Mouse (Mus musculus) layer of hippocampus, adult 8-10 months (tissue): ENCODE results near the gene Psmb10. TPM values are rescaled to one million over a fixed set of nuclear protein-coding genes. Genes with fewer than 3 reads are reported as not detected.

Source experiments
- DNase-seq, 2 experiments: peaks; one replicate each; pipeline ENCODE4 v3.0.0; 2022; ENCODE audit warnings: low spot score in 2 of 2
- total RNA-seq, 4 experiments: library from RNA; stranded (reverse); gene quantifications; 2 replicates each; pipeline ENCODE4 v1.2.4; 2022

The Psmb10 gene
- total RNA-seq, 4 experiments from 2014 or later: 59.9 to 90.3 (median 75.5) TPM

DNA sequence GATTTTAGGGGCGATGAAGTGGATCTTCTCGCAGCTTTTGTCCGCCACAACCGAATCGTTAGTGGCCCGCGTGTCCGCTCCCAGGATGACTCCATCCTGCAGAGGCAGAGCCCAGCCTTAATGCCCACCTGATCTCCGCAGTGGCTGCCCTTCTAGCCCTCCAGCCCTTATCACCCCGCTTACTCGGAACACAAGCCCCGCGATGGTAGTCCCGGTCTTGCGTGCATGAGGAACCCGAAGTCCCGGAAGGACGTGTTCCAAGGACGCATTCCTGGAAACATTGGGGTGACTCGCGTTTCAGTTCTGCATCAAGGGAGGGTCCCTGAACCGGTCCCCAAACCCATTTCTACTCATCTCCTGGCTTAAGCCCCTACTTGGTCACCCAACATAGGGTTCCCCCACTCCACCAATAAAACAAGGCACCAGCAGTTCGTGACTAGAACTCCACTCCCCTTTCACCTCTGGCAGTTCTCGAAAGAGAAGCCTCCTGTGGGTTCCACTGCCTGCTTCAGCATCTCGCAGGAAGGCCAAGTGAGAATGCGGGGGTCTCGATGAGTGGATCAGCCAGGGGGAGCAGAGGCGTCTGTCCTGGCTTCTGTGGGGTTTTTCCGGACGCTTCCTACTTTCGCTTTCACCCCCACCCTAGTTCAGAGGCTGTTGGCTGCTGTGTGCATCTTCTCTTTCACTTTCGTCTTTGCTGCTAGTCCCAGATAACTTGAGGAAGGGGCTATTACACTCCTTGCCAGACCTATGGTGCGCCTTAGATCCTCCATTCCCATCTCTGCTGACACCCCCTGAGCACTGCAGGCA, 543 bp downstream of the Psmb10 start:
- DNase-seq: no peak

DNA sequence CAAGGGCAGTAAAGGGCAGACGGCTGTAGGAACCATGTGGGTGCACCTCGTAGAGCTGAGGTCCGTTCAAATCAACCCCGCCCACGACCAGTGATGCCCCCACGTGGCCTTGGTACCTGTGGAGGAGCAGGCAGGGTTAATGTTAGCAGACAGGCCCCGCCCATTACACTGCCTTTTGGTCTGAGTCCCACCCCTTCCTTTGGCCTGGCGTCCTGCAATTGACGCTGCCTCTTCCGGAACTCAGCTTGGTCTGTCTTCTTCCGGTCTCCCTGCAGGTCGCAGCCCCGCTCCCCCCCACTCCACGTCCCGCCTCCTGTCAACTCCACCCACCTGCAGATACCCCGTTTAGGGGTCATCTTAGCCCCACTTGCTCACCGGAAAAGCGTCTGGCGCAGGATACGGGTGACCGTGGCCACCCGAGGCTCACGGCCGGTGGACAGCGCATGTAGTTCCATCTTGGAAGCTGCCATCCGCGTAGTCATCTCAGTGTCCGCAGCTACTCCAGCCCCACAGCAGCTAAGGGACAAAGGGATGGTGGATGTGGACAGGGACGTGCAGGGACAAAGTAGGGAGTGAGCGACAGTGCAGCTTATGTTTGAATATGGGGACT, 1.3 kb downstream of the Psmb10 start:
- DNase-seq: peak; percentile 85 to 86

DNA sequence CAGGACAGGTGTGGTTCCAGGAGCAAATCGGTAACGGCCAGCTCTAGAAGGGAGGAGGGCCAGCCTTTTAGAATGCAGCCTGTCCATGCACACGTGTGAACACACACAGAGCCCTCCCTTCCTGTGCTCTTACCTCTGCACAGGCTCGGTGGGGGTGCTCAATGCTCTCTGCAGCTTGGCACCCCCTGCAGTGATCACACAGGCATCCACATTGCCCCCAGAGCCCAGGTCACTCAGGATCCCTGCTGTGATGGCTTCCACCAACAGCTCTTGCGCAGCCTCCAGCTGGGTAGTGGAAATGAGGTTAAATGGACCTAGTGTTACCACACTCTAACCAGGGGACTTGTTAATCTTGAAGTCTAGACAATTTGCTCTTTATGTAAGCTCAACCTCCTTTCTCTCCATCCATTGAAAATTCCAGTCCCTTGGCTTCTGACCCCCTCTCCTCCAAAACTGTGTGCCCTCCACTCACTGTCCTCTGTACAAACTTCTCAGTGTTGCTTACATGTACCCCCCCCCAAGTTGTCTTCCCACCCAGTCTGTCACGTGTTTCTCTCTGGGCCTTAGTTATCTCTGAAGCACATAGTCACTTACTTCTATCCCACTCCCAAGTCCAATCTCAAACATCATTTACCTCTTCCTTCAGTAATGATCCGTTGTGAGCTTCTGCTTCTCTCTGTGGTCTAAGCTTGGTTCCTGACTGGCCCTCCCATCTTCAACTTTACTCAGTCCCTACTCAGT, 2.2 kb downstream of the Psmb10 start:
- no peak for DNase-seq

DNA sequence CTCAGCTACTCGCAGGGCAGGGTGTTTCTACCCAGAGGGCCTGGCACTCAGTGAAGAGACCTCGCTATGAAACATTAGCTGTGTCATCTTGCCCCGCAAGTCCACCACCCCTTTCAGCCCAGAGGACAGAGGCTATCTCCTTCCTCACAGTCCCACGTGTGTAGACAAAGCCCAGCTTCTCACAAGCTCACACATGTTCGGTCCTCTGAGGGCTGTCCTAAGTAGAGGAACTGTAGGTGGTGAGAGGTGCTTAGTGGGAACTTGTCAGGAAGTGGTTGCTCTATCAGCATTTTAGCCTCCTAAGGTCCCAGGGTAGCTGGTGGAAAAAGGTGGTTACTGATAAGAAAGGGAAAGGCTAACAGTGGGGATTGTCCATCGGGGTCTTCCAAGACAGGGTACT, 3.1 kb downstream of the Psmb10 start:
- DNase-seq: no peak

DNA sequence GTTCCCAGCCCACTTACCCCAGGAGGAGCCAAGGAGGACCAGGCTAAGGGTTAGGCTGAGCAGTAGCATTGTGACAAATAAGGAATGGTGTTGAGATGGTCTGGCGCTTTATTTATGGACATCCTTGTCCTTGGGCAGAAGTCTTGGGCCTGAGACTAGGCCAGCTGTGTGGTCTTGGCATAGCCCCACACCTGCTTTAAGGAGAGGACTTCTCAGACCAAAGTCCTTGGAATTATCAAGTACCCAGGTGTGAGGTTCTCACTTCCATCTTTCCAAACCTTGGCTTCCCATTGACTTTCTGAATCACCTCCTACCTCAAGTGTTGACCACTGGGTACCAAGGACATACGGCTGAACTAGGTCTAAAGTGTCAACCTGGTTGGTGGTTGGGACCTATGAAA, 4.5 kb downstream of the Psmb10 start, which contains the start of gene Ctrl:
Gene Ctrl, minus strand, starts transcription at position 101 of the 400 bp plus-strand sequence.
- no peak for DNase-seq

DNA sequence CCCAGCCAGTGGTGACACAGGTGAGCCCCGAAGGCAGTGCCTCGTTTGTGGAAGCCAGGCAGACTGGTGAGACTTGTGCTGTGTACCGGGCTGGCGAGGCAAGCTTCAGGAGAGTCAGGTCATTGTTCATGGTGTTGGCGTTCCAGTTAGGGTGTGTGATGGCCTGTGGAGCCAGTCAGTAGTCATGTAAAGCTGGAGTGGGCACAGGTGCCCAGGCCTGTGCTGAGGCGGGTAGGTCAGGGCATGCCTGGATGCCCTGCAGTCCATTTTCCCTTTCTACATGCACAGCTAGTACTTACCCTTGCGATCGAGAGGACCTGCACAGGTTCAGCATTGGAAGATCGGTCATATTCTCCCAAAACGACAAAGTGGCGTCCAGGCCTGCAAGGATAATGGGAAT, 5.7 kb downstream of the Psmb10 start:
- DNase-seq: no peak

DNA sequence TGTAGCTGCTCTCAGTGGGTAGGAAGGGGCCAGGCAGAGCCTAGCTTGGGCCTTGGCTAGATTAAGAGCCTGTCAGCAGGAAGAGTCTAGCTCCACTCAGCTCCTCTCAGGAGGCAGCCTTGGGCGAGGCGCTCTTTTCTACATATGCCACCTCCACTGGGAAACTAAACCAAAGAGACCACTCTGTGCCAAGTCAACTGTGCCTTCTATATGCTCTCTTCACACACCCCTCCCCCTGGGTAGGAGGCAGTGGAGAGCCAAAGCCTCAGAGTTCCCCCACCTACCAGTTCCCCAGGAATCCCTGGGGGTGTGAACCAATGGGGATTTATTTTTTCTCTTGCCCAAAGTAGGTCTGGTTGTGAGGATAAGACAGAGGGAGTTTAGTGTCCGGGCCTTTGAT, 7.0 kb downstream of the Psmb10 start:
- no peak for DNase-seq

DNA sequence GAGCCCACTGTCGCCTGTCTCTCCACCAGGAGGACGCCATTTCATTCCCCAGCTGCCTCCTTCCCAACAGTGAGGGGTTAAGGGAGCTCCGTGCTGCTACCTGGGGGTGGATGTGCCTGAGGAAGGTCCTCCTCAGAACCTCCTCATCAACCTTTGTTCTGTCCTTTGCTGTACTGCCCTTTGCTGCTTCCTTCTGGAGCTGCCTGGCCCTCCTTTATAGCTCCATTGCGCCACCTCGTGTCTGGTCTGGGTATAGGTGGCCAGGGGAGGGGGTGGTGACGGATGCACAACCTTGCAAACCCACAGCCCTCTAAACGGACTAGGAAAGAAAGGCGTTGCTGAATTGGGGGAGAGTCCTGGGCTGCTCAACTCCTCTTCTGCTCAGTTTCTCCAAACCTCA, 7.6 kb downstream of the Psmb10 start:
- peak in 1 of 2 experiments; percentile 74 for DNase-seq

DNA sequence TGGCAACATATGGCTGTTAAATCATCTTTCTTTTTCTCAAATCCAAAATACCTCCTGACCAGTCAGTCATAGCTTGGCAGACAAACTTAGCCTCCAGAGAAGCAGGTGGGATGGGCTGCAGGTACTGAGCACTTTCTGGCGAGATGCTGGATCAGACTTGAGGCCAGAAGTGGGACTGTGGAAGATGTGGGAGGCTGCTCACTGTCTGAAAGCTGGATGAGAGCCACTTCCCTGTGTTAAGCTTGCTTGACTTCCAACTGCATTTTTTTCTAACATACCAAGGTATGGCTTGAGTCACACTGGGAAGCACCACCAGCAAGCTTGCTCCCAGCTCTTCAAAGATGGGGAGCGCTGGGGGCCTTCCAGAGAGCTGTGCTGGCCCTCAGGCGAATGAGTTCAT, 13.1 kb downstream of the Psmb10 start:
- no peak for DNase-seq

DNA sequence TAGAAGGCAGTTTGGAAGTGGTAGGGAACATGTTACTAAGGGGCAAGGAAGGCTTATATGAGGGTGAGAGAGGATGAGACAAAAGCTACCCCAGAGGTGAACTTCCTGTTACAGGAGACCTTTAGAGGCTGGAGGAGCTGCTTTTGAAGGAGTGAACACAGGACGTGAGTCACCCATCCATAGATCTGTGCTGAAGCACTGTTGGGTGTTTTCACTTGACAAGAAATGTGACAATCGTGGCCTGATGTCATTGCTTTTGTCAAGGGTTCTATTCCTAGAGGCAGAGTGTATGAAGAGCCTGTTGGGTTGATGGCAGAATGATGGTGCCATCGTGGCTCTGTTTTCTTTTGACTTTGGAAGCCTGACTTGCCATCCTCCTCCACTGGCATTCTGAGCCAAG, 18.9 kb downstream of the Psmb10 start:
- no peak for DNase-seq

DNA sequence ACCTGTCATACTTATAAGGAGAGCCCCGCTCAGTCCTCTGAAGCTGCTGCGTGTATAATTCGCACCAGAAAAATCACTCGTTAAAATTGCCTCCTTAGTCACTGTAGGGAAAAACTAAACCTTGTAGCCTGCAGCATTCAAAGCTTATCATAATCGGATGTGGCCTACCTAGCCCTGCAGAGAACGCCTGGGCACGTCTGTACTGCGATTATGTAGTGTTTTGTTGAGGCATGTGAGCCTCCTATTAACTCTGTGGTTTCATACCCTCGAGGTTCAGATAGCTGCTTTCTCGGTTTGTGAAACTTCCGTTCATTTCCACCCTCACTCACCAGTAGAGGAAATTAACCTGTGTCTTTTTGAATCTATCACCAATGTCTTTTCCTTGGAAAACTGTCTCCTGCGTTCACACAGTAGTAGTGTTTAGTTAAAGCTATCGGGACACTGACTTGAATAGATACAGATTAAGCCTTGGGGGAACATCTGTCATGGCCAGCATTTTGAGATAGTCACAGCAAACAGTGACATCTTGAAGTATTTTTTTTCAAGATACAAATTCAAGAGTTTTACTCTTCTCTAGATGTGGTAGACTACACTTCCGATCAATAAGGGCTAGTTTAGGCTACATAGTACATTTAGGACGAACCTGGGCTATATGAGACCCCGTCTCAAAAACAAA, 37.2 kb downstream of the Psmb10 start:
- no peak for DNase-seq

DNA sequence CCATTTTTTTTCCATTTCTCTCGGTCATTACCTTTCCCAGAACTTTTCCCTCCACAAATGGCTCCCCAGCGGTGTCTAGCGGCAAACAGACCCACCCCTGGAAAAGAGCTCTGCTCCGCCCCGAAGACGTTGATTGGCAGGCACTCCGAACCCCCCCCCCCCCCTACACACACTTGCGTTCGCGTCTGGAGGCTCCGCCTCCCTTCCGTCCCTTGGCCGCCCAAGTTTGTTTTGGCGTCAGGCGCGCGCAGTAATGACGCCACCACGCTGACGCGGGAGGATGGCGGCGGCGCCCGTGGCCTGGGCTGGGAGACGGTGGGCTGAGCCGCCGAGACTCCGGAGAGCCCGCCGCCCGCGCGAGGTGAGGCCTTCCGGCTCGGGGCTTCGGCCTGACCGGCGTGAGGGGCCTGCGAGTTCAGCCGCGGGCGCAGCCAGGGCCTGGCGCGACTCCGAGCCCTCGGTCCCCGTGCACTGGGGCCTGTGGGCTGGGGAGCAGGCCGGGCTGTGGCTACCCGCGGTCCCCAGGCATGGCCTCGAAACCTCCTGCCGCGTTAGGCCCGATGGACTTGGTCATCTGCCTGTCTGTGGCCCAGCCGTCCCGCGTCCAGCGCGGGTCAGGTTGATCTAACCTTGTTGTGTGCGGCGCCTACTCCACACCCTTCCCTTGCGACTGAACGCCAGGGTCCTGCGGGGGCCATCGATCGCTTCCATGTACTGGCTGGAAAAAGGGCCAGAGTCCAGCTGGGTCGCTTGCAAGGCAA, 37.9 kb downstream of the Psmb10 start, which contains the start of gene Pskh1:
Gene Pskh1, plus strand, starts transcription at position 262 of the 761 bp plus-strand sequence.
- DNase-seq: peak; percentile 85 to 90

DNA sequence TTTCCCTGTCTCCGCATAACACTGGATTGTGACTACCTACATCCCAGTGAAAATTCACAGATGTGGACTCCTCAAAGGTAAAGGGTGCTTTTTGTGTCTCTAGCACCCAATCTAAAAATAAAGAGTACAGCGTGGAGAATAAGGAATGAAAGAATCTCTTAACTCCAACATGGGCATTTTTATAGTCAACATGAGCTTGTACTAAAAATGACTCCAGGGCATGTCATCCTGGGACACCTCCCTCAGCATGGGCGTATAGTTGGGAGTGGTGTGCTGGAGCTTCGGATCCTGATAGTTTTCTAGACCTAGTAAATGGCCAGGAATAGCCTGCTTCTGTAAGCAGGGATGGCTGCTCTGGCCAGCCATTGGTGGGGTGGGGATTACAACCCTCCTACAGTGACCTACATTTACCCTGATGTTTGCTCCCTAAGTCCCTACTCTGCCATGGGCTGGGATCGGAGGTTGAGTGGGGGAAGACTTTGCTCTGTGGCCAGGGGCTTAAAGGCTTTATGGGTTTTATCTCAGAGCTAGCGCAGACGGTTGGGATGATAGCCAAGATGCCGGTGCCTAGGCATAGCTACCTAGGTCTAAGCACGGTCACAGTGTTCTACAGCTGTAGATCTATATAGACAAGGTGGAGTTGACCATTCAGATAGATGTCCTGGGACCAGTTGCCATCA, 40.3 kb downstream of the Psmb10 start:
- DNase-seq: no peak

DNA sequence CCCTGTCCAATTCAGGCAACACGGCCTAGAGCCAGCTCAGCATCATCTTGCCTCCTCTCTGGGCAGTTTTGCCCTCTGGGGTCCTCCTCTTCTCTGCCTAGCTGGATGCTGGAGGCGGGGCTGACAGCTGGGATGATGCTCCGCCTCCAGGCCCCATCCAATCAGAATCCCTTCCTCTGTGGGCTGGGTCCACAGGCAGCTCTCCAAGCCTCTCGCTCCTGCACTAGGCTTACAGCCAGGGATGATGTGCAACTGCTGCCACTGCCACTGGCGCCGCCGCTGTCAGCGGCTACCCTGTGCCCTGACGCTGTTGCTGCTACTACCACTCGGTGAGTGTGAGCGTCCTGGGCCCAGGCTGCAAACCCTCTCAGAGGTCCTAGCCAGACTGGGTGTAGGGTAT, 44.9 kb downstream of the Psmb10 start, which contains the start of gene Nrn1l:
Gene Nrn1l, plus strand, starts transcription at position 229 of the 400 bp plus-strand sequence.
- DNase-seq: peak; percentile 81 to 85

DNA sequence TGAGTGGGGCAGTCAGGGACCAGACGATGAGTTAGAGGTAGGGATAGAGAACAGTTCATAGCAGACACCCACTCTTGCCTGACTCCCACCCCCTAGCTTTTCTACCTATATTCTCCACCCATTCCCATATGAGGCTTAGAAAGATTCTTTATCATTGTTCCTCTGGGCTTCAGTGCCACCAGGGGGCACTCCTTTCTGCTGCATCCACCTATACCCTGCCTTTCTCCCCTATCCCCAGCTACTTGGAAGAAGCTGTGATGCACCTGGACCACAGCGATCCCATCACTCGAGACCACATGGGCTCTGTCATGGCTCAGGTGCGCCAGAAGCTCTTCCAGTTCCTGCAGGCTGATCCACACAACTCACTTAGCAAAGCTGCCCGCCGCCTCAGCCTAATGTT, 45.8 kb downstream of the Psmb10 start:
- no peak for DNase-seq

DNA sequence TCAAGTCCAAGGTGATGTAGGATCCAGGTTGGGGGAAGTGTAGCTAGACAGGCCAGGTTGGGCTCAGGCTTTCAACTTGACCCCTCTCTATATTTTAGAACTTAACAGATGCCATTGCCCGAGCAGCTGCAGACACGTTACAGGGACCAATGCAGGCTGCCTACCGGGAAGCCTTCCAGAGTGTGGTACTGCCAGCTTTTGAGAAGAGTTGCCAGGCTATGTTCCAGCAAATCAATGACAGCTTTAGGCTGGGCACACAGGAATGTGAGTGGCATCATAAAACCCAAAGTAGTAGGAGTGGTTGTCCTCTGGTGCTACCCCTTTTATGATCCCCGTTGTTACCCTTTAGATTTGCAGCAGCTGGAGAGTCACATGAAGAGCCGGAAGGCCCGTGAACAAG, 47.4 kb downstream of the Psmb10 start:
- DNase-seq: peak; percentile 72 to 82

DNA sequence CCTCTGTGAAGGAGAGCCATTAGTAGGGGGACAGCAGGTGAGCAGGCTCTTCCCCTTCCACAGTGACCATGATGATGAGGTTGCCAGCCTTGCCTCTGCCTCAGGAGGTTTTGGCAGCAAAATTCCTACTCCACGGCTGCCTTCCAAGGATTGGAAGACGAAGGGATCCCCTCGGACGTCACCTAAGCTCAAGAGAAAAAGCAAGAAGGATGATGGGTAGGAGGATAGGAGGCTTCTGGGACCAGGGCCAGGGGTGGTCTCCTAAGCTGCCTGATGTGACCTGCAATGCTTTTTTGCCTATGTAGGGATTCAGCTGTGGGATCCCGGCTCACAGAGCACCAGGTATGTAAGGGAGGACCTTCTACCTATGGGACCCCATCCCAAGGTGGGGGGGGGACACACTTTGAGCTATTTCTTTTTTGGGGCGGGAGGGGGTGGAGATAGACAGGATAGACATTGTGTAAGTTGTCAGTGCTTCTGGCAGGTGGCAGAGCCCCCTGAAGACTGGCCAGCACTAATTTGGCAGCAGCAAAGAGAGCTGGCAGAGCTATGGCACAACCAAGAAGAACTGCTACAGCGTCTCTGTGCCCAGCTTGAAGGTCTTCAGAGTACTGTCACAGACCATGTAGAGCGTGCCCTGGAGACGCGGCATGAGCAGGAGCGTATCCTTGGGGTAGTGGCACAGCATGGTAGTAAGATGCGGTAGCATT, 48.3 kb downstream of the Psmb10 start:
- no peak for DNase-seq
